Mouse (Mus musculus) C2C12 (cell line): ENCODE data around the gene Bard1. TPM values are rescaled to one million over a fixed set of nuclear protein-coding genes. Genes with fewer than 3 reads are reported as not detected.

Experiments used
- H3K27me3 ChIP-seq: one replicate; pipeline ENCODE4 v1.6.1; 2011; ENCODE audit not compliant: control insufficient read depth, insufficient read depth, insufficient read length
- H3K36me3 ChIP-seq: one replicate; pipeline ENCODE4 v1.6.1; 2011; ENCODE audit not compliant: control insufficient read depth, insufficient read depth
- H3K4me3 ChIP-seq: one replicate; pipeline ENCODE4 v1.5.1; 2011; ENCODE audit warnings: mild to moderate bottlenecking, control low read depth; ENCODE audit not compliant: poor library complexity, insufficient read depth, severe bottlenecking
- H3K79me2 ChIP-seq: one replicate; pipeline ENCODE4 v1.6.1; 2011; ENCODE audit not compliant: control insufficient read depth, insufficient read depth
- H3K79me3 ChIP-seq: one replicate; pipeline ENCODE4 v1.6.1; 2011; ENCODE audit warnings: low read depth, control low read depth
- H3ac ChIP-seq: one replicate; pipeline ENCODE3; 2011; ENCODE audit warnings: low read depth; ENCODE audit not compliant: control insufficient read depth, insufficient read length
- CEBPB ChIP-seq: IDR thresholded peaks from one replicate; pipeline ENCODE4 v1.6.1; 2011; ENCODE audit warnings: low read depth, mild to moderate bottlenecking, control low read depth, moderate library complexity
- CTCF ChIP-seq: IDR thresholded peaks from one replicate; pipeline ENCODE4 v1.5.1; 2011; ENCODE audit not compliant: control insufficient read depth, insufficient read depth, insufficient read length
- FOSL1 ChIP-seq: IDR thresholded peaks from one replicate; pipeline ENCODE4 v1.8.0; 2011; ENCODE audit warnings: mild to moderate bottlenecking, low read length; ENCODE audit not compliant: poor library complexity, insufficient read depth, severe bottlenecking
- MAX ChIP-seq: IDR thresholded peaks from one replicate; pipeline ENCODE4 v1.6.1; 2011; ENCODE audit warnings: mild to moderate bottlenecking, control low read depth
- MYOD1 ChIP-seq: IDR thresholded peaks from one replicate; pipeline ENCODE4 v1.6.1; 2011; ENCODE audit warnings: low read depth; ENCODE audit not compliant: control insufficient read depth, insufficient read length
- MYOG ChIP-seq: IDR thresholded peaks from one replicate; pipeline ENCODE4 v1.6.1; 2011; ENCODE audit not compliant: control insufficient read depth, insufficient read length; ENCODE audit errors: extremely low read depth
- USF1 ChIP-seq: IDR thresholded peaks from one replicate; pipeline ENCODE4 v1.6.1; 2011; ENCODE audit warnings: low read depth, mild to moderate bottlenecking, control low read depth, moderate library complexity
- long read RNA-seq, 2 experiments: library from polyadenylated mRNA; unstranded; transcript quantifications; one replicate each; pipeline ENCODE4 v2.0.0; 2019 to 2020
- polyA plus RNA-seq: library from polyadenylated mRNA; unstranded; fragments of >200 nt; fragmentation: generic; extraction: Trizol; gene quantifications from one replicate; pipeline ENCODE4 v1.2.1, GENCODE M21; 2012; ENCODE audit warnings: missing spikeins

The Bard1 gene
- 5.8 TPM for polyA plus RNA-seq
- long read RNA-seq, experiment 1, partial matches to known transcripts: 0 of 1 reads
- long read RNA-seq, experiment 1, other reads (novel, unspliced or antisense): 1 of 1 reads
- long read RNA-seq, experiment 2, full-length matches to known transcripts: 22 of 27 reads
- long read RNA-seq, experiment 2, partial matches to known transcripts: 1 of 27 reads
- long read RNA-seq, experiment 2, other reads (novel, unspliced or antisense): 4 of 27 reads

GRCm38 (mm10) chr1:71102344-71103173 is at the start of gene Bard1:
TSS of gene Bard1 (minus strand) at chr1:71103146.
- TF ChIP-seq MYOD1: no peak
- peak; percentile 64 for TF ChIP-seq MAX
- Histone ChIP-seq H3K36me3 (no peaks in the 10 kb centered on the region), H3K79me3 (peaks cover 43% of the 10 kb centered on the region), H3K4me3 (peak within 1 kb of the TSS; percentile 80), H3K79me2 (peaks cover 52% of the 10 kb centered on the region), H3ac (peak within 1 kb of the TSS; percentile 81), H3K27me3 (no peaks in the 10 kb centered on the region)

DNA sequence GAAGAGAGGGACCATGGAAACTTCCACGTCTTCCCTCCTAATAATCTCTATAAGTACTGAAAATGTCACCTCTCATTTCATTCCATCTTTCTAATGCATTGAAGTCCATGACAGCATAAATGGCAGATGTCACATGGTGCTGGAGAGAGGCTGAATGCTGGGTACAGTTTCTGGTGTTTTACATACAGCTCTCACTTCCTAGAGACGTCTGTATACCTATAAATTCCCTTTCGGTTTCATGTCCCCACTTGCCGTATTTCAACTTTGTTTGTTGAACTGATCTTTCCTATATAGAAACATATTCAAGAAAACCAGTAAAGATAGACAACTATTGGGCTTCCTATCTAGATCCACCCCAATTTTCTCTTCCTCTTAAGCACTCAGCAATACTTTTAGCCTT is 24.2 kb upstream of the Bard1 start:
- Histone ChIP-seq H3K36me3 (no peaks in the 10 kb centered on the region), H3K79me3 (no peaks in the 10 kb centered on the region), H3K4me3 (no peak overlapping the region), H3K27me3 (no peaks in the 10 kb centered on the region), H3ac (no peak overlapping the region), H3K79me2 (no peaks in the 10 kb centered on the region)
- no peak for TF ChIP-seq MYOD1
- TF ChIP-seq CTCF: no peak
- TF ChIP-seq MYOG: no peak
- no peak for TF ChIP-seq MAX
- TF ChIP-seq USF1: no peak
- no peak for TF ChIP-seq FOSL1
- no peak for TF ChIP-seq CEBPB

GRCm38 (mm10) chr1:71118511-71118910 is 15.6 kb upstream of the Bard1 start:
- TF ChIP-seq CTCF (no peak), CEBPB (no peak)
- no peaks in the 10 kb centered on the region for H3K27me3 ChIP-seq
- no peak overlapping the region for H3ac ChIP-seq
- H3K79me2 ChIP-seq: no peaks in the 10 kb centered on the region
- no peak overlapping the region for H3K4me3 ChIP-seq
- H3K36me3 ChIP-seq: no peaks in the 10 kb centered on the region
- no peaks in the 10 kb centered on the region for H3K79me3 ChIP-seq

GRCm38 (mm10) chr1:71117253-71117652 is 14.3 kb upstream of the Bard1 start:
- TF ChIP-seq MAX (no peak), MYOG (no peak), CEBPB (no peak), USF1 (no peak), CTCF (no peak), MYOD1 (no peak), FOSL1 (no peak)
- Histone ChIP-seq H3K4me3 (no peak overlapping the region), H3K27me3 (no peaks in the 10 kb centered on the region), H3K79me2 (no peaks in the 10 kb centered on the region), H3K36me3 (no peaks in the 10 kb centered on the region), H3K79me3 (no peaks in the 10 kb centered on the region), H3ac (no peak overlapping the region)

DNA sequence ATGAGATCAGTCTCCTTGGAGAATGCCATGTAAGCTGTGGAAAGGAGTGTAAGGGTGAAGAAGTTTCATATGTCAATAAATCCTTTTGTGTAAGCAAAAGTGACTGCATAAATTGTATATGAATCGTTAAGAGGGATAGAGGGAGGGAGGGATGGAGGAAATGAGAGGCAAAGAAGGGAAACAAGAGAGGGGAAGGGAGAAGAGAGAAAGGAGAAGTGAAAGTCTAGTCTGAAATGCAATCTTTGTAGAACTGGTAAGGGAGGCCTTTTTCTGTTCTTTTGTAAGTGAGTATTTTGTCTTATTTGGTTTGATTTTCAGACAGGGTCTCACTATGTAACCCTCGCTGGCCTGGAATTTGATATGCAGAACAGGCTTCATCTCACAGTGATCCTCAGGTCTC is 12.8 kb upstream of the Bard1 start:
- H3K36me3 ChIP-seq: no peaks in the 10 kb centered on the region
- TF ChIP-seq MAX: no peak
- TF ChIP-seq CTCF: no peak
- no peak overlapping the region for H3K4me3 ChIP-seq
- no peaks in the 10 kb centered on the region for H3K79me2 ChIP-seq
- no peaks in the 10 kb centered on the region for H3K27me3 ChIP-seq
- H3K79me3 ChIP-seq: no peaks in the 10 kb centered on the region
- H3ac ChIP-seq: no peak overlapping the region

DNA sequence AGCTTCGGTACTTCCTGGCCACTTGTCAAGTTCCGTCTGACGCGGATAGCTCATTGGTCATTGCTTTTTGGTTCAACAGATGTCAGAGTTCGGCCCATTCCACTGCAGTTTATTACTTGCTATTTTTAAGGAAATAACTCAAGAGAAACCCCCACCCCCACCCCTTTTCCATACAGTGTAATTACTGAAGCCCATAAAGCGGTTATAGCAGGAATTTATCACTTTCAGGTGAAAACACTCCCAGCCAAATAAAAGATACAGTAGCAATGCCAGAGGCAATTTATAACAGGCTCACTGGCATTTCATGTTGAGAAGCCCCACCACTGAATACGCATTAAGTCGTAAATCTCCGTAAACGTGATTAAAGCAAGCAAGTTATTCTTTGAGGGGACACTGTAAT is 6.9 kb upstream of the Bard1 start:
- no peaks in the 10 kb centered on the region for H3K79me3 ChIP-seq

More for the DNA sequence above, 6.9 kb upstream of the Bard1 start:
- Histone ChIP-seq H3K79me2 (no peaks in the 10 kb centered on the region), H3ac (no peak overlapping the region), H3K36me3 (no peaks in the 10 kb centered on the region), H3K27me3 (no peaks in the 10 kb centered on the region), H3K4me3 (no peak overlapping the region)
- TF ChIP-seq MYOD1 (no peak), MYOG (no peak)
